Mouse (Mus musculus) cerebellum, adult 8-10 months (tissue): ENCODE data around the gene Fam114a1.

ENCODE experiments used
- DNase-seq: peaks from one replicate; pipeline ENCODE4 v3.0.0; 2022

Gene Fam114a1

GRCm38 (mm10) chr5:65063266-65063665, 93.4 kb downstream of the Fam114a1 start:
- no peak for DNase-seq

GRCm38 (mm10) chr5:65068166-65068565, 98.3 kb downstream of the Fam114a1 start:
- no peak for DNase-seq

GRCm38 (mm10) chr5:65069872-65070271, 100.0 kb downstream of the Fam114a1 start:
- DNase-seq: no peak

- no peak for DNase-seq
Measured at GRCm38 (mm10) chr5:65071689-65072118, 101.8 kb downstream of the Fam114a1 start.

GRCm38 (mm10) chr5:65073247-65073646, 103.4 kb downstream of the Fam114a1 start:
- DNase-seq: no peak

- DNase-seq: peak; percentile 41
Measured at GRCm38 (mm10) chr5:65074693-65075092, 104.8 kb downstream of the Fam114a1 start.

- DNase-seq: no peak
Measured at GRCm38 (mm10) chr5:65076087-65076486, 106.2 kb downstream of the Fam114a1 start.

- DNase-seq: no peak
Measured at GRCm38 (mm10) chr5:65076748-65077147, 106.9 kb downstream of the Fam114a1 start.

- no peak for DNase-seq
Measured at GRCm38 (mm10) chr5:65078081-65078480, 108.2 kb downstream of the Fam114a1 start.

GRCm38 (mm10) chr5:65079881-65080280, 110.0 kb downstream of the Fam114a1 start:
- no peak for DNase-seq

- no peak for DNase-seq
Measured at GRCm38 (mm10) chr5:65081836-65082235, 112.0 kb downstream of the Fam114a1 start.

GRCm38 (mm10) chr5:65086522-65086921, 116.7 kb downstream of the Fam114a1 start:
- DNase-seq: no peak

GRCm38 (mm10) chr5:65089707-65090106, 119.8 kb downstream of the Fam114a1 start:
- no peak for DNase-seq

GRCm38 (mm10) chr5:65091184-65091858, 121.5 kb downstream of the Fam114a1 start:
- no peak for DNase-seq
